In the genomic region with DNA sequence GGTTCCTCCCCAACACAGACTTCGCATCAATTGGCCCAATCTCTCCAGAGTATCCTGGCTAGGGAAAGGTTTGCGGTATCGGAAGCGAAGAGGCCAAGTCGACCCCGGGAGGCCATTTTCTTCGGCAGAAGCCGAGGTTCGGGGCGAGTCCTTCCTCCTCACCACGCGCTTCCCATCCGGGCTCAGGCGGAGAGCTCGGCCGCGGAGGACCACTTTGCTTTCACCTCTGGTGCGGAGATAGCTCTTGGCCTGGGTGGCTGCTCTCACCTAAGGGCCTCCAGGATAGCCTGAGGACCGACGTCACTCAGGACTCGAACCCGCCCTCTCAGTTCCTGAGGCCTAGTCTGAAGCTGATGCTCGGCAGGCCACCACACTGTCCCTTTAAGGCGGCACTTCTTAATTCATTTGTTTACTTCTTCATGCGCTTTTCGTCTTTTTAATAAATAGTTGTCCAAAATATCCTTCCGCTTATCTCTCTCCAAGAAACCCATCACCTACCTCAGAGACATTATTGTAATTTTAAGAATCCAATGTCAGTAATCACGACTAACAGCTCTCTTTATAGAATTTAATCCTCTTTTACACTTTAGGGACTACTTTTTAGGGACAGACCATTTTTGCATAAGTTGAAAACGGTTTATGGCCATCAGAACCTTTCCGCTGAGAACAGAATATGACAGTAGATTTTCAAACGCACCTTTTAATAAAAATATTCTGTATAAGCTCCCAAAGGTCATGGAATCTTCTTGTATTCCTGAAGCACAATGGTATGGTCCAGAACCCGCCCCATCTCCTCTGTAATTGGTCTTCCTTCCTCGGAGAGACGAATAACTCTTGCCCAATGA, we compare ENCODE assay signal across 8 mouse cellular contexts. TPM values are rescaled to one million over a fixed set of nuclear protein-coding genes. Genes with fewer than 3 reads are reported as not detected.
DNase-seq lines count a peak whose midpoint lies in the region; ATAC-seq and TF ChIP-seq lines count a peak whose summit lies in the region.

No protein-coding gene starts in this region.

- DNase-seq in CH12.LX (ENCODE audit: extremely low read depth): peak; percentile 96
- DNase-seq in c-Kit-positive CD71-negative TER-119-negative erythroid progenitor cells, embryonic 14.5 days (ENCODE audit: low read depth): peak; percentile 63
- peak; percentile 87 for DNase-seq in forebrain, embryonic 11.5 days (ENCODE audit: low spot score)
- DNase-seq in kidney, postnatal 36 days: peak; percentile 87 to 91
- DNase-seq in liver, postnatal 0 days: peak; percentile 81
- peak; percentile 89 for DNase-seq in testis, postnatal 14 days (ENCODE audit: low spot score)

- H3K4me2 ChIP-seq in CH12.LX (ENCODE audit: insufficient read depth, low read depth, poor library complexity, severe bottlenecking): peak overlapping the region; percentile 74
- peak overlapping the region; percentile 71 for H3K4me2 ChIP-seq in forebrain, embryonic 11.5 days (ENCODE audit: low read depth, low read length, severe bottlenecking)
- H3K4me2 ChIP-seq in heart, embryonic 16.5 days (ENCODE audit: low read depth, low read length): peak overlapping the region; percentile 83
- peak overlapping the region; percentile 82 for H3K4me2 ChIP-seq in liver, postnatal 0 days (ENCODE audit: low read depth, low read length)
- peak overlapping the region; percentile 61 for H3K4me2 ChIP-seq in neural tube, embryonic 15.5 days

- peak overlapping the region; percentile 95 for H3K27ac ChIP-seq in CH12.LX (ENCODE audit: insufficient read depth, low read depth)
- peak overlapping the region; percentile 58 for H3K27ac ChIP-seq in forebrain, embryonic 11.5 days (ENCODE audit: low read depth, low read length)
- H3K27ac ChIP-seq in heart, embryonic 16.5 days (ENCODE audit: low read length): peak overlapping the region; percentile 90
- H3K27ac ChIP-seq in liver, postnatal 0 days (ENCODE audit: low read depth): peak overlapping the region; percentile 87
- peak overlapping the region; percentile 97 for H3K27ac ChIP-seq in neural tube, embryonic 15.5 days (replicated peaks)

- in situ Hi-C loops in CH12.LX (cut with MboI; ENCODE audit: low pct_ligation_motif_present, low pct_unique_long_range_greater_than_20kb, low sequenced_read_pairs): no loop called here

- dilution Hi-C loops in CH12.LX (cut with MboI; ENCODE audit: extremely low pct_ligation_motif_present, extremely low pct_unique_long_range_greater_than_20kb, low sequenced_read_pairs): no loop called here

- H3K79me2 ChIP-seq in CH12.LX (replicated peaks; ENCODE audit: control insufficient read depth, extremely low read depth, insufficient read depth, poor library complexity, severe bottlenecking): peaks cover 22% of the 10 kb centered on the region

- H3K4me3 ChIP-seq in CH12.LX (replicated peaks in 1 of 3; ENCODE audit: low read depth in 2 of 3, low read length in 2 of 3, poor library complexity in 1 of 3): peak overlapping the region; percentile 74 to 84 (median 82)
- peak overlapping the region; percentile 51 for H3K4me3 ChIP-seq in forebrain, embryonic 11.5 days (ENCODE audit: low read depth, low read length)
- peak overlapping the region; percentile 62 for H3K4me3 ChIP-seq in heart, embryonic 16.5 days (ENCODE audit: low read length)
- H3K4me3 ChIP-seq in liver, postnatal 0 days (ENCODE audit: low read depth, low read length): peak overlapping the region; percentile 49
- H3K4me3 ChIP-seq in neural tube, embryonic 15.5 days (replicated peaks): peak overlapping the region; percentile 63

- no peak for TF ChIP-seq RAD21 in CH12.LX (IDR thresholded peaks at IDR 0.05; ENCODE audit: low read depth, low read length)

- no peaks in the 10 kb centered on the region for H3K27me3 ChIP-seq in CH12.LX (replicated peaks)
- H3K27me3 ChIP-seq in forebrain, embryonic 11.5 days (ENCODE audit: control insufficient read depth, insufficient read depth, low read length): peaks cover 14% of the 10 kb centered on the region; the same call in 1 of the 2 replicates
- H3K27me3 ChIP-seq in heart, embryonic 16.5 days (ENCODE audit: control insufficient read depth, insufficient read depth, low read length): no peaks in the 10 kb centered on the region
- H3K27me3 ChIP-seq in liver, postnatal 0 days (ENCODE audit: insufficient read depth, low read length): no peaks in the 10 kb centered on the region
- H3K27me3 ChIP-seq in neural tube, embryonic 15.5 days (replicated peaks): peaks cover 33% of the 10 kb centered on the region

- peak; percentile 4; the same call in 1 of the 2 replicates for TF ChIP-seq EP300 in CH12.LX (IDR thresholded peaks at IDR 0.05; ENCODE audit: low read length)
- TF ChIP-seq EP300 in liver, postnatal 0 days (IDR thresholded peaks at IDR 0.05; ENCODE audit: low read depth): peak; percentile 89

- peaks cover 6 to 26% of the 10 kb centered on the region in 2 experiments; a peak in 3 of 4 replicates for H3K4me1 ChIP-seq in CH12.LX (ENCODE audit: control insufficient read depth in 1 of 2, insufficient read depth in 2 of 2)
- peaks cover 24% of the 10 kb centered on the region for H3K4me1 ChIP-seq in forebrain, embryonic 11.5 days (replicated peaks; ENCODE audit: control insufficient read depth, insufficient read depth, low read length)
- peaks cover 33% of the 10 kb centered on the region for H3K4me1 ChIP-seq in heart, embryonic 16.5 days (ENCODE audit: control insufficient read depth, insufficient read depth, low read length)
- peaks cover 38% of the 10 kb centered on the region for H3K4me1 ChIP-seq in liver, postnatal 0 days (ENCODE audit: insufficient read depth)
- peaks cover 45% of the 10 kb centered on the region for H3K4me1 ChIP-seq in neural tube, embryonic 15.5 days

- H3K9me3 ChIP-seq in CH12.LX (replicated peaks; ENCODE audit: low read length): no peaks in the 10 kb centered on the region
- H3K9me3 ChIP-seq in forebrain, embryonic 11.5 days (ENCODE audit: control insufficient read depth, low read length): no peaks in the 10 kb centered on the region
- H3K9me3 ChIP-seq in heart, embryonic 16.5 days (replicated peaks; ENCODE audit: control insufficient read depth, low read length): no peaks in the 10 kb centered on the region
- no peaks in the 10 kb centered on the region for H3K9me3 ChIP-seq in liver, postnatal 0 days (ENCODE audit: low read length)
- no peaks in the 10 kb centered on the region for H3K9me3 ChIP-seq in neural tube, embryonic 15.5 days (replicated peaks)

- peak; percentile 92 for TF ChIP-seq POLR2A in CH12.LX (IDR thresholded peaks at IDR 0.05; ENCODE audit: low read depth, low read length)

- peak; percentile 79 for ATAC-seq in forebrain, embryonic 11.5 days (replicated peaks; ENCODE audit: low FRiP score)
- ATAC-seq in heart, embryonic 16.5 days (replicated peaks; ENCODE audit: extremely low read depth, insufficient read depth, low FRiP score): peak; percentile 71
- ATAC-seq in liver, postnatal 0 days: peak; percentile 59
- peak; percentile 79 for ATAC-seq in neural tube, embryonic 15.5 days (ENCODE audit: low FRiP score)

- WGBS in forebrain, embryonic 11.5 days: under 1% methylated on average over 34 of the region's 34 CpGs
- WGBS in heart, embryonic 16.5 days: under 1% methylated on average over 34 of the region's 34 CpGs
- 1% methylated on average over 34 of the region's 34 CpGs for WGBS in liver, postnatal 0 days (ENCODE audit: insufficient replicate concordance)
- under 1% methylated on average over 34 of the region's 34 CpGs for WGBS in neural tube, embryonic 15.5 days

- H3K36me3 ChIP-seq in CH12.LX (replicated peaks in 1 of 2; ENCODE audit: control insufficient read depth in 1 of 2, insufficient read depth in 1 of 2, low read length in 1 of 2): peaks cover 8 to 38% of the 10 kb centered on the region in 2 experiments
- no peaks in the 10 kb centered on the region for H3K36me3 ChIP-seq in forebrain, embryonic 11.5 days (ENCODE audit: control insufficient read depth, insufficient read depth, low read length)
- H3K36me3 ChIP-seq in heart, embryonic 16.5 days (ENCODE audit: control insufficient read depth, insufficient read depth): no peaks in the 10 kb centered on the region
- H3K36me3 ChIP-seq in liver, postnatal 0 days (replicated peaks; ENCODE audit: insufficient read depth, low read length): no peaks in the 10 kb centered on the region
- H3K36me3 ChIP-seq in neural tube, embryonic 15.5 days: no peaks in the 10 kb centered on the region

- TF ChIP-seq CTCF in CH12.LX (conservative IDR thresholded peaks at IDR 0.05 in 1 of 2, IDR thresholded peaks at IDR 0.05 in 1 of 2; ENCODE audit: low read depth in 2 of 2, low read length in 2 of 2): no peak
- no peak for TF ChIP-seq CTCF in liver, postnatal 0 days (IDR thresholded peaks at IDR 0.05; ENCODE audit: low read depth)

- H3K9ac ChIP-seq in CH12.LX (ENCODE audit: insufficient read depth, low read depth): peak overlapping the region; percentile 95
- H3K9ac ChIP-seq in forebrain, embryonic 11.5 days (ENCODE audit: low read length): peak overlapping the region; percentile 79
- peak overlapping the region; percentile 87 for H3K9ac ChIP-seq in heart, embryonic 16.5 days (ENCODE audit: low read length)
- peak overlapping the region; percentile 67 for H3K9ac ChIP-seq in liver, postnatal 0 days (replicated peaks)
- peak overlapping the region; percentile 74 for H3K9ac ChIP-seq in neural tube, embryonic 15.5 days (replicated peaks)

RNA-seq across cellular contexts. Expression of gene Hexim1, which starts 0.6 kb away (rescaled TPM):
- total RNA-seq in CH12.LX (2012; rRNA removed): 25.9 and 38.9 TPM in 2 replicates
- 16.4 and 20.2 TPM in 2 replicates for total RNA-seq in CH12.LX (2014; rRNA removed)
- 50.4 and 51.8 TPM in 2 replicates for polyA plus RNA-seq in CH12.LX (2012; ENCODE audit: insufficient read length, low read depth)
- polyA plus RNA-seq in forebrain, embryonic 11.5 days (2014; fragmentation: Nextera tagmentation; extraction: Ambion mirVana): 3.9 and 4.6 TPM in 2 replicates
- 2.9 TPM in 2 replicates for polyA plus RNA-seq in heart, embryonic 16.5 days (2015; fragmentation: Nextera tagmentation; extraction: Ambion mirVana)
- polyA plus RNA-seq in liver, postnatal 0 days (2015; fragmentation: Nextera tagmentation; extraction: Ambion mirVana): 2.6 and 2.7 TPM in 2 replicates
- 4.3 and 4.5 TPM in 2 replicates for polyA plus RNA-seq in neural tube, embryonic 15.5 days (2015; fragmentation: Nextera tagmentation; extraction: Ambion mirVana)

RNA-seq across cellular contexts. Expression of gene Acbd4, which starts 13.9 kb away (rescaled TPM):
- total RNA-seq in CH12.LX (2012; rRNA removed) (60.9 and 62.6 TPM in 2 replicates), CH12.LX (2014; rRNA removed) (50.2 and 51.4 TPM in 2 replicates)
- 68.4 and 75.1 TPM in 2 replicates for polyA plus RNA-seq in CH12.LX (2012; ENCODE audit: insufficient read length, low read depth)
- 7.8 and 8.1 TPM in 2 replicates for polyA plus RNA-seq in forebrain, embryonic 11.5 days (2014; fragmentation: Nextera tagmentation; extraction: Ambion mirVana)
- 21.5 and 21.8 TPM in 2 replicates for polyA plus RNA-seq in heart, embryonic 16.5 days (2015; fragmentation: Nextera tagmentation; extraction: Ambion mirVana)
- polyA plus RNA-seq in liver, postnatal 0 days (2015; fragmentation: Nextera tagmentation; extraction: Ambion mirVana): 56.5 and 57.0 TPM in 2 replicates
- 9.3 and 10.4 TPM in 2 replicates for polyA plus RNA-seq in neural tube, embryonic 15.5 days (2015; fragmentation: Nextera tagmentation; extraction: Ambion mirVana)

RNA-seq across cellular contexts. Expression of gene Plcd3, which starts 13.9 kb away (rescaled TPM):
- total RNA-seq in CH12.LX (2012; rRNA removed) (24.3 and 27.4 TPM in 2 replicates), CH12.LX (2014; rRNA removed) (6.3 and 7.1 TPM in 2 replicates)
- 9.7 and 11.3 TPM in 2 replicates for polyA plus RNA-seq in CH12.LX (2012; ENCODE audit: insufficient read length, low read depth)
- polyA plus RNA-seq in forebrain, embryonic 11.5 days (2014; fragmentation: Nextera tagmentation; extraction: Ambion mirVana): 0.69 and 0.86 TPM in 2 replicates
- polyA plus RNA-seq in heart, embryonic 16.5 days (2015; fragmentation: Nextera tagmentation; extraction: Ambion mirVana): 13.6 and 17.0 TPM in 2 replicates
- 0.82 and 0.85 TPM in 2 replicates for polyA plus RNA-seq in liver, postnatal 0 days (2015; fragmentation: Nextera tagmentation; extraction: Ambion mirVana)
- 3.2 and 3.4 TPM in 2 replicates for polyA plus RNA-seq in neural tube, embryonic 15.5 days (2015; fragmentation: Nextera tagmentation; extraction: Ambion mirVana)

RNA-seq across cellular contexts. Expression of gene Hexim2, which starts 16.8 kb away (rescaled TPM):
- total RNA-seq in CH12.LX (2012; rRNA removed) (31.4 and 33.3 TPM in 2 replicates), CH12.LX (2014; rRNA removed) (28.8 and 33.0 TPM in 2 replicates)
- polyA plus RNA-seq in CH12.LX (2012; ENCODE audit: insufficient read length, low read depth): 27.0 and 31.6 TPM in 2 replicates
- 8.7 and 9.2 TPM in 2 replicates for polyA plus RNA-seq in forebrain, embryonic 11.5 days (2014; fragmentation: Nextera tagmentation; extraction: Ambion mirVana)
- polyA plus RNA-seq in heart, embryonic 16.5 days (2015; fragmentation: Nextera tagmentation; extraction: Ambion mirVana): 6.1 and 7.4 TPM in 2 replicates
- 3.4 and 3.7 TPM in 2 replicates for polyA plus RNA-seq in liver, postnatal 0 days (2015; fragmentation: Nextera tagmentation; extraction: Ambion mirVana)
- 28.4 and 29.0 TPM in 2 replicates for polyA plus RNA-seq in neural tube, embryonic 15.5 days (2015; fragmentation: Nextera tagmentation; extraction: Ambion mirVana)

RNA-seq across cellular contexts. Expression of gene Fmnl1, which starts 55.5 kb away (rescaled TPM):
- 35.0 and 36.5 TPM in 2 replicates for total RNA-seq in CH12.LX (2012; rRNA removed)
- 5.6 and 6.9 TPM in 2 replicates for total RNA-seq in CH12.LX (2014; rRNA removed)
- polyA plus RNA-seq in CH12.LX (2012; ENCODE audit: insufficient read length, low read depth): 104 and 118 TPM in 2 replicates
- 0.76 and 1.8 TPM in 2 replicates for polyA plus RNA-seq in forebrain, embryonic 11.5 days (2014; fragmentation: Nextera tagmentation; extraction: Ambion mirVana)
- 4.0 and 7.6 TPM in 2 replicates for polyA plus RNA-seq in heart, embryonic 16.5 days (2015; fragmentation: Nextera tagmentation; extraction: Ambion mirVana)
- 4.1 and 5.9 TPM in 2 replicates for polyA plus RNA-seq in liver, postnatal 0 days (2015; fragmentation: Nextera tagmentation; extraction: Ambion mirVana)
- polyA plus RNA-seq in neural tube, embryonic 15.5 days (2015; fragmentation: Nextera tagmentation; extraction: Ambion mirVana): 8.6 and 10.8 TPM in 2 replicates

Comparison
In these comparisons a context has a peak if more than half of its experiments do, and no peak if none do; other contexts are left out.
1. Peak in every context shown above with its lines: DNase-seq, ATAC-seq, H3K4me3 ChIP-seq and H3K27ac ChIP-seq.